Mouse (Mus musculus): ENCODE results near the gene Ankrd34a.

The Ankrd34a gene

DNA sequence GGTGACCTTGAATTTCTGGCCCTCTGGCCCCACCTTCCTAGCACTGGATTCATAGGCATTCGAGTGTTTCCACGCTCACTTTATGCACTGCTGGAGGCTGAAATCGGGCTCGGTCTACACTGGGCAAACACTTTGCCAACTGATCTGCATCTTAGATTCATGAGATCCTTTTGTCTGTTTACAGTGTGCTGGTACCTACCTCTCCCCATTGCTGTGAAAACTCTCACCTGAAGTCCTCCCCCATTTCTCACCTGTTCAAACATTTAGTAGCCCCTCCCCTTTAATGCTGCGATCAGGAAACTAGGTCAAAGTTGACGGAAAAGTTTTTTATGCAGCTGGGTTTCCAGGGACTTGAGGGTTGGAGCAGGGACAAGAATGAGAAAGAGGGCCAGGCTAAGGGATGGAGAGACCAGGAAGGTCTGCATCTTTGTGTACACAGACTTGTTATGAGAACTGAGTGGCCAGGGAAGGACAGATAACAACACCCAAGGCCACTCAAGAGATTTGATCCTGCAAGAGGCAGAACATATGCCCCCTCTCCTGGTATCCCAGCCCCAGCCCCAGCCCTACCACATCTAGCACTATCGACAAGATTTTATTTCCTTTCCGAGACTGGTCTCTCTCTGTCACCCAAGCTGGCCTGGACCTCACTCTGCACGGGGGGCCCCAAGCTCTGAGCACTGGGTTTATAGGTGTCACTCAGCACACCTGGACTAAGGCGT, 32.4 kb upstream of the Ankrd34a start:
- DNase-seq, result peak; percentile 63 to 73

DNA sequence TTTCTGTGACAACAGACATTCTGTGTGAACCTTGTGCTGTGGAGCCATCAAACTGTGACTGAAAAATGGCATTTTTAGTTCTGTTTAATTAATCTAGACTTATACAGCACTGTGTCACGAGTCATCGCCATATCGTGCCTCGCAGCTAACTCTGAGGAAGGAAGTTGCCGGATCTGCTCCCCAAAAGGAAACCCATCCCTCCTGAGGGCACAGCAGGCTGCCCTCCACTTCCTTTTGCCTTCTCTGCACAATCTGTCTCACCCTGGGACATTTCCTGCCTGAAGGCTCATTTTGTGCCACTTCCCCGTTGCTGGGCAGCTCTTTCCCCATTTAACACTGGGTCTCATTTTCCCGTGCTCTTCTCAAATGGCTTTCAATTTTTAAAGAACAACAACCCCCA, 31.8 kb upstream of the Ankrd34a start:
- peak; percentile 62 to 75 for DNase-seq

DNA sequence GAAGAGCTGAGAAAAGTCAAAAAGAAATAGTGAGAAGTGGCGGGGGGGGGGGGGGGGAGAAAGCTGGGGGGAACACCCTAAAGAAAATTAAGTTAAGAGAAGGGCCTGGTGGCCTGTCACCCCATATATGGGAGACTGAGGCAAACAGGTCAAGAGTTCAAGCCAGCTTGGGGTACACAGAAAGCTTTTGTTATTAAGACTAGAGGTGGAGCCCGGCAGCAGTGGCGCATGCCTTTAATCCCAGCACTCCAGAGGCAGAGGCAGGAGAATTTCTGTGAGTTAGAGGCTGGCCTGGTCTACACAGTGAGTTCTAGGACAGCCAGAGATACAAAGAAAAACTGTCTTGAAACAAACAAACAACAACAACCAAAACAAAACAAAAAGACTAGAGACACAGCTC, 31.3 kb upstream of the Ankrd34a start:
- DNase-seq, result peak in 1 of 2 experiments; percentile 3

DNA sequence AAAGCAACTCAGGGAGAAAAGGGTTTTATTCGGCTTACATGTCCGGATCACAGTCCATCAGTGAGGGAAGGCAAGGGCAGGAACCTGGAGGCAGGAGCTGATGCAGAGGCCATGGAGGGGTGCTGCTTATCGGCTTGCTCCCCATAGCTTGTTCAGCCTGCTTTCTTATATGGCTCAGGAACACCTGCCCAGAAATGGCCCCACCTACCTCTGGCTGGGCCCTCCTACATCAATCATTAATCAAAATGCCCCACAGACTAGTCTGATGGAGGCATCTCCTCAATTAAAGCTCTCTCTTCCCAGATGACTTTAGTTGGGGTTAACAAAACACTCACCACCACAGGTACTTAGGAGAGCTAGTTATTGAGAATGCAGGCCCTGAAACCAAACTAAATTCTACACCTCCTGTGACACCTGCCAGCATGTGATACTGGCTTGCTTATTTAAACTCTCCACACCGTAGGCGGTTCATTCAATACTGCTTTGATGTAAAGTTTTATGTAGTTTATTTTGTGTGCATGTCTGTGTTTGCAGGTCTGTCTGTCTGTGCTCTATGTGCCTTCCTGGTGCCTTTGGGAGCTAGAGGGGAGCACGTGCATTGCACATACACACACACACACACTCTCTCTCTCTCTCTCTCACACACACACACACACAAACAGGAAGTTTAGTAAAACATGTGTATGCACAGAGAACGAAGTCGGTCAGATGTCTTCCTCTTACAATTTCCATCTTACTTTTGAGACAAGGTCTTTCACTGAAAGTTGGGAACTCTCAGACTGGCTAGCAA, 29.6 kb upstream of the Ankrd34a start:
- DNase-seq, result peak; percentile 75 to 81

DNA sequence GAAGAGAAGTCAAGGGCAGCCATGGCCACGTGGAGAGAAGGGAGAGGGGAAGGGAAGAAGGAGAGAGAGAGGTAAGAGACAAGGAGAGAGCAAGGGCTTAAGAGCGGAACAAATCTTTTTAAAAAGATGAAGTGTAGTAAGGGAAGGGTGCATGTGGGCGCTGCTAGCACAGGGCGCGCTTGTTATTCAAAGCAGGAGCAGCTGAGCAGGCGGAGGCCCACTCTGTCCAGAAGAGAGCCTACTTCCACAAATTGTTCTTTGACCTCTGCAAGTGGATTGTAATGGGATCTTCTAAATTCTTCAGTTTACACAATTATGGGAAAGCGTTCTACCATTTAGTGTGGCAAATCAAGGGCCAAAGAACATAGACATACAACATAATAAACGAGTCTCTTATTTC, 27.8 kb upstream of the Ankrd34a start:
- DNase-seq, result peak; percentile 41 to 49

DNA sequence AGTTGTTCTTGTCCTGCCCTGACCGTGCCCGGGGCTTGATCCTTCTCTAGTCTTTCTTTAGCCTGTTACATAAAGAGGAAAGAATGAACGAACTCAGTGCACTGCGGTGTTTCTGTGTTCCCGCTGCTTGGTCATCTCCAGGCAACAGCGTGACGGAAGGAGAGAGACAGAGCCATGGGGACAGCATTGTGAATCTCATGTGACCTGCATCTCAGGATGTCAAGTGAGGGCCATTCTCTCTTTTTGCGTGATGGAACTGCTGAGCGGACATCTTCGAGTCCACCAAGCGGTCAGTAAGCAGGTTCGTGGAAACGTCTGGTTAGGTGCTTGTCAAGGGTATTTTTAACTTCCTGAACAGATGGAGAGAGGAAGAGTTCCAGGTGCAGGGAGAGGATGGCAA, 26.9 kb upstream of the Ankrd34a start:
- DNase-seq, result peak; percentile 32 to 40

DNA sequence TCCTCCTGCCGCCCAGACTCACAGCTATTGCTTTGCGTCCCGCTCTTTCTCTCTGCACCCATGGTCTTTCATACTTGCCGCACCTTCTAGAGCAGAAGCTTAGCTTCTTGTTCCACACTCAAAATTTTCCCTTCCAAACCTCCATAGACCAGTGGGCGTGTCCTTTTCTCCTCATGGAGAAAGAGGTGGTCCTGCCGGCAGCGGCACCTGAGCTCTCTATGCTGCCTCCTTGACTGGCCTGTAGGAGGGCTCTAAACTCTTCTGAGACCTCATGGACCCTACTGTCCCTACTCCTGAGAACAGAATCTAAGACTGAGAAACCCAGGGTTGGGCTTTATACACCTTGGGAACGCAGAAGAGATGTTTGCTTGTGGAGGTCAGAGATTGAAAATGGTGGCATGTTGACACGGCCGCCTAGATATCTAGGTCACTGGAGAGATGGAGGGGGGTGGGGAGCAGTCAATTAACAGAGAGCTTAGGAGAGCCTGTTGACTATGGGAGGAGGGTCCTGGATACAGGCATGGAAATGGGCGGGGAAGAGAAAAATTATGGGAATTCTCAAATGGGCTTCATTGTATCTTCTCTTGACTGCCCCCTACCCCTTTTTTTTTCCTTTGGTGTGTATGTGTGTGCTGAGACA, 26.4 kb upstream of the Ankrd34a start:
- DNase-seq, result peak in 1 of 2 experiments; percentile 17

DNA sequence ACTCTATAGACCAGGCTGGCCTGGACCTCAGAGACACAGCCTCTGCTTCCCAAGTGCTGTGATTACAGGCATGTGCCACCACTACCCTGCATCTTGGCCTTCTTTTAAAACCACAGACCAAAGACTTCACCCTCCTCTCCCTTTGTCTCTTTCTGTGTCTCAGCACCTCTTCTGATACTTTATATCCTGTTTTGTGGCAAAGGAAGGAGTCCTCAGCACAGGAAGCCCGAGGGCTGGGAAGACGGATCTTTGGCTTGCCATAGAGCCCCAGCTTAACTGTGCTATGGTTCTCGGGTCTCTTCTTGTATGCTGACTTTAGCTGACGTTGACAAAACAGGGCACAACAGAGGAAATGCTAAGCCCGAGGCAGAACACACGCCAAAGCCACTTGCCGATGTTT, 25.8 kb upstream of the Ankrd34a start:
- no peak for DNase-seq

DNA sequence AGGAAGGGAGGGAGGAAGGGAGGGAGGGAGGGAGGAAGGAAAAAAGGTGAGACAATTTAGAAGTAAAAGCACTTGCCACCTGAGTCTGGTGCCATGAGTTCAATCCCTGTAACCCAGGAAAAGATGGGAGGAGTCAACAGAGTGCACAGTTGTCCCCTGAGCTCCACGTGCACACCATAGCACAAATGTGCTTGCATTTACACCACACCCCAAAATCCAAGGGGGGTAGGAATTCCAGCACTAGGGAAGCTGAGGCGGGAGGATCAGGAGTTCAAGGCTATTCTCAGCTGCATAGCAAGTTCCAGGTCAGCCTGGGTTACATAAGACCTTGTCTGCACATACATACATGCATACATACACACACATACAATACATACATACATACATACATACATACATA, 25.1 kb upstream of the Ankrd34a start:
- no peak for DNase-seq

DNA sequence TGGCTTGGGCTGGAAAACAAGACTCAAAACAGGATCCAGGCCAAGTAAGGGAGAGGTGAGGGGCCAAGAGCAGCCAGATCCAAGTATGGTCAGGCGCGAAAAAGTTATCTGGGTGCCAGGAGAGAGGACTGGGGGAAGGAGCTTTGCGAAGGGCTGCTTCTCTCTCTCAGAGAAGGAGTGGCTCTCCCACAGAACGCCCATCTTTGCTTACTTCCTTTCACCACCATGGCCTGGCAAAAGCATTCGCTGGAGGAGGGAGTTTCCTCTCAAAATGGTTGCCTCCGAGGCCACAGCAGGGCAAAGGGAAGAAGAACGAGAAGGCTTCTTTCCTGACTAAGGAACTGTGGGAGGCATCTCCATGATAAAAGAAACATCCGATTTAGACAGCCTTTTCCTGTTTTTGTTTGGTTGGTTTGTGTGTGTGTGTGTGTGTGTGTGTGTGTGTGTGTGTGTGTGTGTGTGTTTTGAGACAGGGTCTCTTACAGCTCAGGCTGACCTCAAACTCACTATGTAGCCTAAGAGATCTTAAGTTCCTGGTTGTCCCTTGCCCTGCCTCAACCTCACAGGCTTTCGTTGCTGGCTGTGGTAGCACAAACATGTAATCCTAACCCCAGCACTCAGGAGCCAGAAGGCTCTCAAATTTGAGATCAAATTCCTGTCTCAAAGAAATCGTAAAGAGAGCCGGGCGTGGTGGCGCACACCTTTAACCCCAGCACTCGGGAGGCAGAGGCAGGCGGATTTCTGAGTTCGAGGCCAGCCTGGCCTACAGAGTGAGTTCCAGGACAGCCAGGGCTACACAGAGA, 24.3 kb upstream of the Ankrd34a start:
- DNase-seq, result peak; percentile 78 to 81

DNA sequence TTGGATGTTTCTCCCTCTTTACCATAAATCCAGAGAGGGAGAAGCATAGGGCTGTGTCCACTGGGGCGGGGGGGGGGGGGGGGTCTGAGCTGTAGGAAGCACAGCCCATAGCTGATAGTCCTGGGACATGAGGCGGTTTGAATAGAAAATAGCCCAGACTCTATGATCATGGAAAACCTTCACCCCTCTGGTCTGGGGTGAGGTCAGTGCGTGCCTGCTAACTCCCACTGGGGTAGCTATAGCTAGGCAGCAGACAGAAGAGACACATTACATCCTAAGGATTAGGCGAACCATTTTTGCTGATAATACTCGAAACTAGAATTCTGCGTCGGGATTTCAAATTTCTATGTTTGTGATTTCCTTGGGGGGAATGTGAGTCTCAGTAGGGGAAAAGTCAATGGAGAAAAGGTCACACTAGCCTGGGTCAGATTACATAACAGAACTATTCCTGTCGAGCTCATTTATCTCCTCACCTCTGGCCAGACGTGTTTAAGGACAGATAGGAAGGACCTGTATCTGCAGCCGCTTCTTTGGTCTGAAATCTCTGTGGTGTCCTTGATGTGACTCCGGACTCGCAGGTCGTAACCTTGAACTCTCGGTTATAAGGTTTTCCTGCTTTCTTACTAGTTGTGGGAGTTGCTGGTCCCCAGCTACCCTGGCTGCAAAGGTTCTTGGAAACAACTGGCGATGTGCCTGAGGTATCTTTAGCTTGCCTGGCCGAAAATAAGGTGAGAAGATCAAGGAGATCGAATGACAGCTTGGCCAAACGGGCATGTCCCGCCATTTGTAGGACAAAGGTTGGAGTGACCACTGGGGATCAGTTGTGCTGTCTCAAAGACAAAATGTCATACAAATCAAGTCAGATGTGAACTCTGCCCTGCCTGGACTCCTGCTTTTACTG, 22.6 kb upstream of the Ankrd34a start:
- peak; percentile 62 to 73 for DNase-seq

DNA sequence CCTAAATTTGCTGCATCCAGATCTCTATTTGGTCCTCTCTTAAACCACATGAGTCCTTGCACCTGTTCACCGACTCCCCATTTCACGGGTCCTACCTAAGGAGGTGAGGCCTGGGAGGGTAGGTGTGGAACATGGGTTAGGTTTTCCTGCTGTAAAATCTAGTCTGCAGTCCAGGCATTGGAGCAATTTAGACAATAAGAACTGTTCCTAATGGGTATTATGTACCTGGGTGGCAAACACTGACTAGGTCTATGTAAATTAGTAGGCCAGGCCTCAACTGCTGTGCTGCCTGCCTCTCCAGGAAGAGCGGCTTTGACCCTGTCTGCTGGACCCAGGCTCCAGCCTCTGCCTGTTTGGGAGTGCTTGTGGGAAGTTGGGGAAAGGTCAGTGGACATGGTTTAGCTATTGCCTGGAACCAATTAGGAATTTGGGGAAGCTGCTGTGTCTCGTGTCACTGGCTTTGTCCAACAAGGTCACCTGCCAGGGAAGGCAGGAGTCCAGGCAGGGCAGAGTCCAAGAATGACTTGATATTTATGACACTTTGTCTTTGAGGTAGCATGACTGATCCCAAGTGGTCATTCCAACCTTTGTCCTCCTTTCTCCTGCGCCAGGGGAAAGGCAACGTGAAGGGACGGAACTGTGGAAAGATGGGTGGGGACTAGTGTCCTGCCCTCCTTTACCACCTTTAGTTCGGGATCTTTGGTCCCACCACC, 21.0 kb upstream of the Ankrd34a start:
- peak; percentile 84 to 90 for DNase-seq

DNA sequence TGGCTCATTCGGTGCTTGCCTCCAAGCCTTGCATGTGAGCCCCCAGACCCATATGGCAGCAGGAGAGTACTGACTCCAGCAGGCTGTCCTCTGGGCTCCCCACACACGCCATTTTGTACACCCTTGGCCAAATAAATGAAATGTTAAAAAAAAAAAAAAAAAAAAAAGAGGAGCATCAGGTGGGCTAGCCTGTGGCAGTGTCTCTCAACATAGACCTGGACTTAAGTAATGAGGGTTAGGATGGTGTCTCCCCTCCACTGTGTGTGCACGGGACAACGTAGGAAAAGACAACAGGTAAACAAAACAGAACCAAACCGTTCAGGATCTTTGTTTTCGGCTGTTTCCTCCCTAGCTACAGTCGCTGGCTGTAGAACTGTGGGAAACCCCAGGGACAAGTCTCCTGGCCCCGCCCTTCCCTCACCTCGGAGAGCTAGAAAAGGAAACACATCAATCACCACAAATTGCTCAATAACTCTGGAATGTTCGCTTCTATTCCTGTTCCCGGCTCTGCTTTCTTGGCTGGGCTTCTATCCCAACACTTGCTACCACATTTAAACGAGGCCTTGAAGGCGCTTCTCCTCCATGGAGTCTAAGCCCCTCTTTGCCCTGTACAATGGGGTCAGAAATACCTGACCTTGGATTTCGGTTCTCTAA, 20.3 kb upstream of the Ankrd34a start:
- DNase-seq, result peak; percentile 87 to 95

DNA sequence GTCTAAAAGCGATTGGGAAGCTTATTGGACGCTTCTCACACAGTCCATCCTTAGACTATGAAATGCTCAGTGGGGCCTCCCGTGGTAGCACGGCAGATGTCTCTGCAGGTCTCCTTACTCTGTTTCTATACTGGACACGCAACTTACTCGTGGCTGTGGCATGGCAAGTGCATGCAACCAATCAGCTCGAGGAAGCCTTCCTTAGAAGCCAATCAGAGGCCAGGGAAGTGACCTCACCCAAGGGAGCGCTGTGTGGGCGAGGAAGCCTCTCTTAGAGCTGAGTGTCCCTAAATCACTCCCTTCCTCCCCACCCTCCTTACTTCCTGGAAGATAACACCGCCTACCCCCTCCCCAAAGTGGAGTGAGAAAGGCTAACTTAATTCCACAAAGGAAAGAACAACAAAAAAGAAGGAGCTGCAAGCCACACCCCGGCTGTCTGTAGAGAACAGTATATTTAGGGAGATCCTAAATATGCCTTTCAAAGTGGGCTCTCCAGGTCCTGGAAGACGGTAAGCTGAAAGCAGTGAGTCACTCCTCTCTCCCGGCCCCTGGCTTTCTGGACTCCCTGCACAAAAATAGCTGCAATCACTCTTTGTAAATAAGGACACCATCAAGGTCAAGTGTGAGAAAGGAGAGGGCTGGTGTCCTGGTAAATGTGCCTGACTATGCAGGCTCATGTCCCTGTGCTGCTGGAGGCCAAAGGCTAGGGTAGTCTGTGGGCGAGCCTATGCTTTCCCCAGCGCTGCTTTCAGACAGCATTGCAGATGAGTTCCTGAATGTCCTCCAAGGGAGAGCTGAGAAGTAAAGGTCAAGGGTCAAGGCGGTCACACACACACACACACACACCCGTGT, 19.5 kb upstream of the Ankrd34a start, which contains the start of gene Gm16253:
Gene Gm16253, plus strand, starts transcription at position 295 of the 852 bp plus-strand sequence.
- peak; percentile 91 to 96 for DNase-seq

DNA sequence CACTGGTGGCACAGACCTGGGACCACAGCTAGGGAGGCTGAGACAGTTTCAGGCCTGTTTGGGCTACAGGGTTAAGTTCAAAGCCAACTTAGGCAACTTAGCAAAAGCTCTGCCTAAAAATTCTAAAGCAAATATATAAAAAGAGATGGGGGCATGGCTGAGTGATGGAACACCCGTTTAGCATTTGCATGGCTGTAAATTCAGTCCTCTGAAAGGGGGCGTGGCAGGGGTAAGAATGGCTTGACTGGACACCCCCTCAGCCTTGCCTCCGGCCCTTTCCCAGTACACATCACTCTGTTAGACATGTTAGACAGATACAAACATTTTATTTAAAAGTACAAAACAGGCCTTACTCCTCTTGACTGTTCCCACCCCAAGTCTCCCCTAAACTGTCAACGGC, 18.9 kb upstream of the Ankrd34a start:
- peak in 1 of 2 experiments; percentile 50 for DNase-seq

DNA sequence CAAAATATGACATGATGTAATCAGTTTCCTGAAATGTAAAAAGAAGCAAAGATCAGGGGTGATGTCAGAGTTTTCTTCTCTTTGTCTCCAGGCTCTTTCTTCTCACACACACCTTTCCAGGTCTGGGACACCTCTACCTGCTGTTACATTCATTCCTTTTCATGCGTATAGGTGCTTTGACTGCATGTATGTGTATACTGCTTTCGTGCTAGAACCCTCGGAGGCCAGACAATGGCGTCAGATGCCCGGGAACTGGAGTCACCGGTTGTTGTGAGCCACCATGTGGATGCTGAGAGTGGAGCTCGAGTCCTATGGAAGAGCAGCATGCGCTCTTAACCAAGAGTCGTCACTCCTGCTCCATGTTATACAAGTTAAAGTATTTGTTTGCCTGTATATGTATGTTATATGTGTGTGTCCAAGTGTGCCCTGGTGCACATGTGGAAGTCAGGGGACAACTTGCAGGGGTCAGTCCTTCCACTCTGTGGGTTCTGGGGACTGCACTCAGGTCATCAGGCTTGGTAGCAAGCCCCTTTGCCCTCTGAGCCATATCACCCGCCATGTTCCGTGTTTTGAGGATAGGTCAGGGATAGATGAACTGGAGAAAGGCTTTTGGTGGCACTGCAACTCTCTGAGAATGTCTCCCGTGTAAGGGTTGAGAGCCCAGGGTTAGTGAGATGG, 17.7 kb upstream of the Ankrd34a start:
- no peak for DNase-seq

DNA sequence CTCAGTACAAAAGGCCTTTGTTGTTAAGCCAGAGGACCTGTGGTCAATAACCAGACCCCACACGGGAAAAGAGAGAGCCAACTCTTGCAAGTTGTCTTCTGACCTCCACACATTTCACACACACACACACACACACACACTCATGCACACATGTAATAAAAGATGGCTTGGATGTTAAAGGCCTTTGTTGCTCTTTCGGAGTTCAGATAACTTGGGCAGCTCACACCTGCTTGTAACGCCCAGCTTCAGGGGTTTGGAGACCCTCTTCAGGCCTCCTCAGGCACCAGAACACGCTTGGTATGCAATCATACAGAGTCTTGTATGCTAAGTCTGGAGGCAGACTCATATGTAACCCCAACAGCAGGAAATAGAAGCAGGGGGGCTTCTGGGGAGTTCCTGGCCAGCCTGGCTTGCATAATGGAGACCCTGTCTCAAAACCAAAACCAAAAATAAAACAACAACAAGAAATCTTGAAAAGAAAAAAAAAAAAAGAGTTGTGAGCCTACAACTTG, 17.1 kb upstream of the Ankrd34a start:
- no peak for DNase-seq

DNA sequence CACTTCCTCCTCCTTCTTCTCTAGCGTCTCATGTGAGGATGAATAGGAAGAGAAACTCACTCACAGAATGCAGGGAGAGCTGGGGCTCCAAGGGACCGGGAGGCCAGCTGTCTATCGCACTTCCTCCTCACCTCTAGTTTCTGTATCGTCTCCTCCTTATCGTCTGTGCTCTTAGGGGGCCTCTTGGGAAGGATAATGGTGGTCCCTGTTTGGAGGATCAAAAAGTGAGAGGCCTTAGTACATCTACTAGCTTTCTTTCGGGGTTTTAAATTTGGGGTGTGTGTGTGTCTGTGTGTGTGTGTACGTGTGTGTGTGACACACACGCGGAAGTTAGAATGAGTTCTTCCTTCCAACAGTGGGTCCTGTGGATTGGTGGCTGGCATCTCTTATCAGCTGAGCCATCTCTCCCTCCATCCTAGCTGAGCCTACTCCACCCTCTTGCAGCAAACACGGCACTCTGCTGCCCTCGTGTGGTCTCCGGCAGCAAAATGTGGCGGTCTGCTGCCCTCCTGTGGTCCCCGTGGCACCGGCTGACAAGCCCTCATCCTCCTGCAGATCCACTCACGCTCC, 16.5 kb upstream of the Ankrd34a start:
- DNase-seq, result peak; percentile 89 to 94

All from kidney, postnatal 36 days (tissue).